Mouse (Mus musculus) heart, embryonic 11.5 days (tissue): ENCODE data around the gene Prss33. TPM values are rescaled to one million over a fixed set of nuclear protein-coding genes. Genes with fewer than 3 reads are reported as not detected.

ENCODE experiments used
- ATAC-seq: fragments of 200-750 bp; cut with Nextera tagmentation; replicated peaks from 2 replicates; pipeline ENCODE4 v1.8.0; 2017; ENCODE audit warnings: moderate library complexity; ENCODE audit not compliant: insufficient number of reproducible peaks, low FRiP score, low TSS enrichment
- H3K27ac ChIP-seq: fragments of 300-500 bp; sonication (generic); 2 replicates; pipeline ENCODE4 v1.5.1; 2014; ENCODE audit warnings: mild to moderate bottlenecking, low read depth, low read length
- H3K27me3 ChIP-seq: fragments of 300-500 bp; sonication (generic); 2 replicates; pipeline ENCODE4 v1.6.1; 2014; ENCODE audit warnings: mild to moderate bottlenecking, low read length, mixed read lengths; ENCODE audit not compliant: control insufficient read depth, insufficient read depth
- H3K36me3 ChIP-seq: fragments of 300-500 bp; sonication (generic); 2 replicates; pipeline ENCODE4 v1.6.1; 2014; ENCODE audit warnings: mild to moderate bottlenecking, low read length, moderate library complexity, mixed read lengths; ENCODE audit not compliant: control insufficient read depth, insufficient read depth
- H3K4me1 ChIP-seq: fragments of 300-500 bp; sonication (generic); 2 replicates; pipeline ENCODE4 v1.6.1; 2014; ENCODE audit warnings: low read length; ENCODE audit not compliant: control insufficient read depth, insufficient read depth
- H3K4me2 ChIP-seq: fragments of 300-500 bp; sonication (generic); 2 replicates; pipeline ENCODE4 v1.6.1; 2014; ENCODE audit warnings: mild to moderate bottlenecking, moderate library complexity
- H3K4me3 ChIP-seq: fragments of 300-500 bp; sonication (generic); 2 replicates; pipeline ENCODE4 v1.5.1; 2014; ENCODE audit warnings: low read depth, low read length
- H3K9ac ChIP-seq: fragments of 300-500 bp; sonication (generic); 2 replicates; pipeline ENCODE4 v1.6.1; 2014; ENCODE audit warnings: mild to moderate bottlenecking, low read depth, low read length, moderate library complexity
- H3K9me3 ChIP-seq: fragments of 300-500 bp; sonication (generic); replicated peaks from 2 replicates; pipeline ENCODE4 v1.6.1; 2016; ENCODE audit warnings: low read length; ENCODE audit not compliant: control insufficient read depth
- WGBS: fragments of 180-500 bp; shearing (Covaris S2); extraction: QIAGEN DNeasy Blood & Tissue Kit; methylation state at CpG from one replicate; pipeline ENCODE4 v1.1.7; 2014; ENCODE audit not compliant: insufficient replicate concordance; 5-methylcytosine and 5-hydroxymethylcytosine counted together
- polyA plus RNA-seq: library from polyadenylated mRNA; unstranded; fragments of >200 nt; fragmentation: Nextera tagmentation; extraction: Ambion mirVana; gene quantifications from 2 replicates; pipeline ENCODE4 v1.2.1, GENCODE M21; 2014

The Prss33 gene
- polyA plus RNA-seq, 1 experiment from 2014 or later, result not detected

DNA sequence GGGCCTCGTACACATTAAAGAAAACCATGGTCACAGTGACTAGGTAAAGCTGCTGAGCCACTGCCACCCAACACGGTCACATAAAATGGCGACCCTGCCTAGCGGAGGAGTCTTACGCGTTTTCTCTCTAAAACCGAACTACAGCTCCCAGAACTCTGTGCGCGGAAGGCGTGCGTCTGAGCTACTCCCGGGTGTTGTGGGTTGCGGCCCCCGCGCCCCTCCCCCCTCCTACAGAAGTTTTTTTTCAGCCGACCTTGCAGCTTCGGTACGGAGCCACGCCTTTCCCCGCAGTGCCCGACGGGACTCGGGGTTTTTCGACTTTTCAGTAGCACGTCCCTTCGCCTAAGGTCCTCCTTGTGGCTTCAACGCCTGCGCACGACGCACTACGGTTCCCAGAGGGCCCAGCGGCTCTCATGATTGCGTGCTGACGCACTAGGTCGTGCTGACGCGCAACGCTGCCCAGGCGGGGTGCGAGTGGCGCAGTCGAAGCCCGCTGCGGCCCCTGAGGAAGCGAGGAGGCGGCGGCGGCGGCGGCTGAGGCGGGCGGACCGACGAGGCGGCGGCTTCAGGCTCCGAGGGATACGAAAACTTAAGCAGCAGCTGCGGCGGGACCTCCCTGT is 33.0 kb downstream of the Prss33 start:
- H3K9me3 ChIP-seq, result no peaks in the 10 kb centered on the region
- WGBS, result under 1% methylated on average over 60 of the region's 60 CpGs
- ATAC-seq, result peak; percentile 98
- peak overlapping the region; percentile 88 for H3K4me2 ChIP-seq
- peak overlapping the region; percentile 96 for H3K4me3 ChIP-seq
- H3K9ac ChIP-seq, result peak overlapping the region; percentile 98
- peak overlapping the region; percentile 97 for H3K27ac ChIP-seq
- no peaks in the 10 kb centered on the region for H3K27me3 ChIP-seq
- H3K4me1 ChIP-seq, result peaks cover 19% of the 10 kb centered on the region
- peaks cover under 1% of the 10 kb centered on the region; the same call in 1 of the 2 replicates for H3K36me3 ChIP-seq

GRCm38 (mm10) chr17:23801627-23802026 is 34.2 kb downstream of the Prss33 start:
- H3K4me1 ChIP-seq, result peaks cover 15% of the 10 kb centered on the region
- H3K27me3 ChIP-seq, result no peaks in the 10 kb centered on the region
- no peak overlapping the region for H3K27ac ChIP-seq
- no peak overlapping the region for H3K4me2 ChIP-seq
- no peak overlapping the region for H3K9ac ChIP-seq
- no peaks in the 10 kb centered on the region for H3K36me3 ChIP-seq
- H3K9me3 ChIP-seq, result no peaks in the 10 kb centered on the region
- no peak for ATAC-seq
- H3K4me3 ChIP-seq, result no peak overlapping the region
- 92% methylated on average over 10 of the region's 10 CpGs for WGBS

DNA sequence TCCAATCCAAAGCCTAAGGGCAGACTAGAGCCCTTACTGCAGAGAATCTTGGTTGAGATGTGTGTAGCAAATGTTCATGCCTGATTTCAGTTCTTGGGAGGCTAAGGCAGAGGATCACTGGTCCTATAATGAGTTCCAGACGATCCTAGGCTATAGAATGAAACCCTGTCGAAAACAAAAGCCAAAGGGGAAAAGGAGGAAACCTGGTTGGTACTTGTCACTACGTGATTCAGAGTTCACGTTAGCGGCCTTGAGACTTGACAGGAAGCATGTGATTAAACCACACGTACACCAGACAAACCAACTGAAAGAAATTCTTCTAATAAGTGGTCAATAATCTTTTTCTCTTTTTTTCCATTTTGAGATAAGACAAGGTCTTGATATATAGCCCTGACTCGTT is 38.5 kb downstream of the Prss33 start:
- no peaks in the 10 kb centered on the region for H3K4me1 ChIP-seq
- no peaks in the 10 kb centered on the region for H3K36me3 ChIP-seq
- WGBS, result 68% methylated on average over 7 of the region's 7 CpGs
- no peaks in the 10 kb centered on the region for H3K9me3 ChIP-seq
- no peak overlapping the region for H3K4me3 ChIP-seq
- no peak overlapping the region for H3K9ac ChIP-seq
- ATAC-seq, result no peak
- H3K4me2 ChIP-seq, result no peak overlapping the region
- H3K27ac ChIP-seq, result no peak overlapping the region
- no peaks in the 10 kb centered on the region for H3K27me3 ChIP-seq

- no peaks in the 10 kb centered on the region for H3K27me3 ChIP-seq
Measured at GRCm38 (mm10) chr17:23795323-23795722, 40.5 kb downstream of the Prss33 start.

GRCm38 (mm10) chr17:23791079-23791357 is 44.8 kb downstream of the Prss33 start:
- H3K36me3 ChIP-seq, result no peaks in the 10 kb centered on the region
- peak overlapping the region; percentile 89; the same call in 1 of the 2 replicates for H3K27ac ChIP-seq
- no peaks in the 10 kb centered on the region for H3K27me3 ChIP-seq

More at GRCm38 (mm10) chr17:23795323-23795722, 40.5 kb downstream of the Prss33 start:
- no peak overlapping the region for H3K4me3 ChIP-seq
- no peaks in the 10 kb centered on the region for H3K36me3 ChIP-seq
- no peak overlapping the region for H3K4me2 ChIP-seq
- 91% methylated on average over 8 of the region's 8 CpGs for WGBS
- ATAC-seq, result no peak
- H3K9ac ChIP-seq, result no peak overlapping the region
- H3K27ac ChIP-seq, result no peak overlapping the region
- no peaks in the 10 kb centered on the region for H3K9me3 ChIP-seq
- peaks cover 5% of the 10 kb centered on the region; the same call in 1 of the 2 replicates for H3K4me1 ChIP-seq

DNA sequence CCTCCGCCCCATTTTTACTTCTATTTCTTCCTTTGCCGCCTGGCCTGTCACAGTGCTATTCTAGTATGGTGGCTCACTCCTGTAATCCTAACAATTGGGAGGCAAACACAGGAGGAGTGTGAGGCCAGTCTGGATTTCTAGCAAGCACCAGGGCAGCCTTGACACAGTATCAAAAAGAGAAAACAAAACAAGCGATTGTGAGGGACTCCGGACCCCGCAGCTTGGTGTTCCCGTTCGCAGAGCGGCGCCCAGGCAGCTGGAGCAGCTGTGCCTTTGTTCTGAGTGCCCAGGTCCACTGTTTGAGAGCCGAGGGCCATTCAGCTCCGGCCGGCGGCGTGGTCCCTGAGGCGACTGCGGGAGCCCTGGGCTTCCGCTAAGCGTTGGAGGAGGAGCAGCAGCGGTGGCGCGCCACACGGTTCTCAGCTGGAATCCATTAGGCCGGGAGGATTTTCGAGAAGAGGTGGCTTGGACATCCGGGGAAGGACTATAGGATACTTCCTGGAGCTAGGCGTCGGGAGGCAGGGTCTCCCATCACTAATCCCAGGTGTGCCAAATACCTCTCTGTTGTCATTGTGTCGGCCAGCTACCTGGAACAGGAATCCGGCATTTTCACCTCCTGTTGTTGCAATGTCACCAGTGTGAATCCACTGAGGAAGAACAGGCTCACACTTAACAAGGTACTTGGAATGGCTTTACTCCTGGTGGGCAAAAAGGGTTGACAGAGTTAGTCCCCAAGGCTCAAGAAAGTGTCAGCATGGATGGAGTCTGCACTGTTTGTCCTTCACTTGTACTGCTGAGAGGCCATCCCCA is 45.4 kb downstream of the Prss33 start, which contains the start of gene Srrm2:
TSS of gene Srrm2 (plus strand) at position 264 of the 810 bp plus-strand sequence.
- Histone ChIP-seq H3K4me2 (peak within 1 kb of the TSS; percentile 86), H3K36me3 (no peaks in the 10 kb centered on the region), H3K27ac (peak within 1 kb of the TSS; percentile 89), H3K9ac (peak within 1 kb of the TSS; percentile 96), H3K9me3 (no peaks in the 10 kb centered on the region), H3K27me3 (no peaks in the 10 kb centered on the region), H3K4me3 (peak within 1 kb of the TSS; percentile 48), H3K4me1 (peaks cover 9% of the 10 kb centered on the region)
- ATAC-seq, result peak; percentile 51; the same call in 1 of the 2 replicates
- 1% methylated on average over 29 of the region's 29 CpGs for WGBS

More at GRCm38 (mm10) chr17:23791079-23791357, 44.8 kb downstream of the Prss33 start:
- H3K4me2 ChIP-seq, result peak overlapping the region; percentile 86
- H3K4me1 ChIP-seq, result peaks cover 9% of the 10 kb centered on the region
- no peaks in the 10 kb centered on the region for H3K9me3 ChIP-seq
- peak overlapping the region; percentile 48 for H3K4me3 ChIP-seq
- 49% methylated on average over 2 of the region's 2 CpGs for WGBS
- no peak for ATAC-seq
- H3K9ac ChIP-seq, result peak overlapping the region; percentile 96; the same call in 1 of the 2 replicates

DNA sequence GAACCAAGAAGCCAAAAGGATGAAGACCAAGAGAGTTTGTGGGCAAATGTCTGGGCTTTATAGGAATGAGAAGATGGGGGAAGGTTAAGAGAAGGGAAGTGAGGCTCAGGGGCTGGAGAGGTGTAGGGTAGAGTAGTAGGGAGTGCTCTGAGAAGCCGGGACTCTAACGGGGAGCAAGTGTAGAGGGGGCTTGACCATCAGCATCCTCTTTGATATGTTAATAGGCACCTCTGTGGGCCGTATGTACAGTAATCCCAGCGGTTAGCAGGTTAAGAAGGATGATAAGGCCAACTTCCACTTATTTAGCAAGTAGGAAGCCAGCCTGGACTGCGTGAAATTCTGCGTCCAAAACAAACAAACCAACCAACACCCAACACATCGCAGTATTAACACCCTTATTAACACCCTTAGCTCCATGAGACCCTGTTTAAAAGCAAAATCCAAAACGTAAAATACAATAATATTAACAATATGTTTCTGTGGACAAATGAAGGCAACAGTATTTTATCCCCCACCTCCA is 46.0 kb downstream of the Prss33 start:
- 13% methylated on average over 8 of the region's 8 CpGs for WGBS
- no peak for ATAC-seq
- no peaks in the 10 kb centered on the region for H3K27me3 ChIP-seq
- H3K4me2 ChIP-seq, result peak overlapping the region; percentile 86
- H3K9me3 ChIP-seq, result no peaks in the 10 kb centered on the region
- H3K9ac ChIP-seq, result peak overlapping the region; percentile 96
- H3K4me1 ChIP-seq, result peaks cover 9% of the 10 kb centered on the region
- H3K27ac ChIP-seq, result peak overlapping the region; percentile 89; the same call in 1 of the 2 replicates
- H3K36me3 ChIP-seq, result no peaks in the 10 kb centered on the region
- H3K4me3 ChIP-seq, result peak overlapping the region; percentile 48

DNA sequence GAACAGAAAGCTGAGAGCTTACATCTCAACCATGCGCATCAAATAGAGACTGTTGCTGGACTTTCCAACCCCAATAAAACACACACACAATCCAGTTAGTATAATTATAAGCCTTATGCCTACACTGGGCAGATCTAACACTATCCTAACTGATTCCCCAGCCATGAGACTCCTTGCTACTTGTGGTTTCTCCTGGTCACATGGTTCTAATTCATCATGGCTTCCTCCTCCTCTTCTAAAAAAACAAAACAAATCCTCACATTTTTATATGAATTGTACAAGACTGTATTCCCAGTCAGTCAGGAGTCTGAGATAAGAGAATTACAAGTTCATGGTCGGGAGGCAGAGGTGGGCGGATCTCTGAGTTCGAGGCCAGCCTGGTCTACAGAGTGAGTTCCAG is 46.9 kb downstream of the Prss33 start:
- ATAC-seq, result no peak
- no peak overlapping the region for H3K27ac ChIP-seq
- H3K27me3 ChIP-seq, result no peaks in the 10 kb centered on the region
- no peak overlapping the region for H3K9ac ChIP-seq
- no peak overlapping the region for H3K4me2 ChIP-seq
- WGBS, result 79% methylated on average over 4 of the region's 4 CpGs
- no peaks in the 10 kb centered on the region for H3K36me3 ChIP-seq
- H3K9me3 ChIP-seq, result no peaks in the 10 kb centered on the region
- H3K4me1 ChIP-seq, result peaks cover 9% of the 10 kb centered on the region
- no peak overlapping the region for H3K4me3 ChIP-seq
